Mouse (Mus musculus): ENCODE data around the gene Syce3. TPM values are rescaled to one million over a fixed set of nuclear protein-coding genes. Genes with fewer than 3 reads are reported as not detected.
A peak's percentile ranks its signal among the peaks of the same experiment; 100 is the strongest.

The Syce3 gene
- not detected in 2 replicates for polyA plus RNA-seq (2016; fragmentation: Nextera tagmentation; extraction: Ambion mirVana)

DNA sequence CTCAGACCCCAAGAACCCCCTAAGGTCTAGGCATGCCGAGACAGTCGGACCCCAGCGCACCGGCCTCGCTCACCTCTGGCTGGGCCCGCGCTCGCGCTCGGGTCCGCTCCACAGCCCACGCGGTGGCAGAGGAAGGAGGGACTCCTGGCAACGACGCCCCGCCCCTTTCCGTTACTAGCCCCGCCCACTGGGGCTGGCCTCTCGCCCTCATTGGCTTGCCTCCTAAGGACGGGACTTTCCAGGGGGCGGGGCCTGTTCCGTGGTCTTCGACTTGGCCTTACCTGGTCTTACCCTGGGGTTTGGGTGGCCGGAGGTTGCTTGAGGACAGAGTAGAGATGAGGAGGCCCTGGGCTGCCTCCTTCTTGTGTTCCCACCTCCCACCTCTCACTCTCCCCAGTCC lies at the start of gene Syce3:
TSS of gene Syce3 (minus strand) at position 386 of the 400 bp plus-strand sequence.
- Histone ChIP-seq H3K9me3 (replicated peaks) (peaks cover 22% of the 10 kb centered on the region; the same call in 1 of the 2 replicates), H3K27me3 (ENCODE audit: low read depth, poor library complexity, severe bottlenecking) (no peaks in the 10 kb centered on the region), H3K4me1 (no peaks in the 10 kb centered on the region), H3K36me3 (no peaks in the 10 kb centered on the region), H3K27ac (replicated peaks) (no peak within 1 kb of the TSS), H3K4me3 (no peak within 1 kb of the TSS)
- 86% methylated on average over 24 of the region's 24 CpGs for WGBS
- DNase-seq (ENCODE audit: low spot score): no peak

DNA sequence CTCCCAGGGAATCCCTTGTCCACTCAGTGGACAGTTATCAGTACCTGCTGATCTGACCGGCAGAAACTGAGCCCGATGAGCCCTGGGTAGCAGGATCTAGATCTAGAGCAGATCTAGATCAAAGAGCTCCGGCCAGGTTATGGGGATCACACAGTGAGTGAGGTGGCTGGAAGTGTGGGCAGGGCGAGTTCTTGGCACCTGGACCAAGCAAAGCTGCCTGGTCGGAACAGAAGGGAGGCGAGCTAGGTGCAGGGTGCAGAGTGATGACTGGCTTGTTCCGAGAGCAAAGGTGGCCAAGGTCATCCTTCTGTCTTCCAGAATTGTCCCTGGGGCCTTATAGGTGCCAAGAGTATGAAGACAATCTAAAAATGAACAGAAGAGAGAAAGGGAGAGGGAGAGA lies 49.5 kb upstream of the Syce3 start:
- Histone ChIP-seq H3K4me3 (no peak overlapping the region), H3K36me3 (peaks cover 69% of the 10 kb centered on the region), H3K4me1 (peaks cover 12% of the 10 kb centered on the region), H3K27ac (replicated peaks) (no peak overlapping the region), H3K9me3 (replicated peaks) (no peaks in the 10 kb centered on the region), H3K27me3 (ENCODE audit: low read depth, poor library complexity, severe bottlenecking) (no peaks in the 10 kb centered on the region)
- DNase-seq (ENCODE audit: low spot score): no peak
- WGBS: 91% methylated on average over 7 of the region's 7 CpGs

DNA sequence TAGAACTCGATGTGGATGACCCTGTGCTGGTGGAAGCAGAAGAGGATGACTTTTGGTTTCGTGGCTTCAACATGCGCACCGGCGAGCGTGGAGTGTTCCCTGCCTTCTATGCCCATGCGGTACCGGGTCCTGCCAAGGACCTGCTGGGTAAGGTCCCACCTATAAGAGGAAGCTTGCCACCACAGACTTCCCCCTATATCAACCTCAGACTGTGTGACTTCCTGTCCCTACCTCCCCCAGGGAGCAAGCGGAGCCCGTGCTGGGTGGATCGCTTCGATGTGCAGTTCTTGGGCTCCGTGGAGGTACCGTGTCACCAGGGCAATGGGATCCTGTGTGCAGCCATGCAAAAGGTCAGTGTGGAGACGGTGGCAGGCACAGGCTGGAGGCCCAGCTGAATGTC lies 48.6 kb upstream of the Syce3 start:
- no peaks in the 10 kb centered on the region for H3K9me3 ChIP-seq (replicated peaks)
- peaks cover 19% of the 10 kb centered on the region for H3K4me1 ChIP-seq
- DNase-seq (ENCODE audit: low spot score): no peak
- no peak overlapping the region for H3K27ac ChIP-seq (replicated peaks)
- WGBS: 95% methylated on average over 15 of the region's 15 CpGs
- H3K4me3 ChIP-seq: no peak overlapping the region
- peaks cover 69% of the 10 kb centered on the region for H3K36me3 ChIP-seq
- peaks cover 3% of the 10 kb centered on the region for H3K27me3 ChIP-seq (ENCODE audit: low read depth, poor library complexity, severe bottlenecking)

DNA sequence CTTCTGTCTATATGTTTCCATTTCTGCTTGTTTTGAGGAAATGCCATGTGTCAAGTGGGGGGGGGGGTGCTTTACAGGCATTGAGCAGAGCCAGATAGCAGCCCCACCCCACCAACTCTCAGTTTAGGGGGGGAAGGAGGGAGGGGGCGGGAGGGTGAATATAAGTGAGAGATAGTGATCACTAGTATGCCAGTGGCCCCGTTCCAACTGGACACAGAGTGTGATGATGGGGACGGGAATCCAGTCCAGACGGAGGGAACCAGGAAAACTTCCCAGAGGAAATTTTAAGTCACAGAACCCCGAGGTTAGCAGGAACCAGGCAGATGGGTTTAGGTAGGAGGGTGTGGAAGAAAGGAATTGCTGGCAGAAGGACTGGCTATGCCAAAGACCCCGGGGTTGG lies 45.3 kb upstream of the Syce3 start:
- H3K9me3 ChIP-seq (replicated peaks): no peaks in the 10 kb centered on the region
- peaks cover 29% of the 10 kb centered on the region for H3K27me3 ChIP-seq (ENCODE audit: low read depth, poor library complexity, severe bottlenecking)
- peaks cover 43% of the 10 kb centered on the region for H3K36me3 ChIP-seq
- DNase-seq (ENCODE audit: low spot score): no peak
- H3K4me3 ChIP-seq: peak overlapping the region; percentile 85; the same call in 1 of the 2 replicates
- 77% methylated on average over 6 of the region's 6 CpGs for WGBS
- no peak overlapping the region for H3K27ac ChIP-seq (replicated peaks)
- H3K4me1 ChIP-seq: peaks cover 28% of the 10 kb centered on the region

DNA sequence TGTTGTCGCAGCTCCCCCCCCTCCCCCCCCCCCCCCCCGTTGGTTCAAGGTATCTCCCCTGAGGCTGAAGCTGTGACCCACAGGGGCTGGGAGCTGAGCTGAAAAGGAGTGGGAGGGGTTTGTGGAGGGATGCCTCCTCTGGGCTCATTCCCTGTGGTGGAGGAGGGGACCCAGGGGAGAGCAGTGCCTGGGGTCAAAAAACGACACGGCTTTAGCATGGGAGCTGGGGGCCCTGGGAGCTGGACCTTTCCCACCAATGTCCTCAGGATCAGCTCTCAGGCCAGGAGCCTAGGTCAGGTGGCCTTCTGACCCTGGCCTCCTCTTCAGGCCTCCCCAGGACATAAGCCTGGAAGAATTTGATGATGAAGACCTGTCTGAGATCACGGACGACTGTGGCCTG lies 44.6 kb upstream of the Syce3 start:
- Histone ChIP-seq H3K4me3 (peak overlapping the region; percentile 85), H3K27ac (replicated peaks) (peak overlapping the region; percentile 93), H3K36me3 (peaks cover 35% of the 10 kb centered on the region), H3K4me1 (peaks cover 28% of the 10 kb centered on the region), H3K27me3 (ENCODE audit: low read depth, poor library complexity, severe bottlenecking) (peaks cover 29% of the 10 kb centered on the region), H3K9me3 (replicated peaks) (no peaks in the 10 kb centered on the region)
- 21% methylated on average over 5 of the region's 6 CpGs for WGBS
- no peak for DNase-seq (ENCODE audit: low spot score)

DNA sequence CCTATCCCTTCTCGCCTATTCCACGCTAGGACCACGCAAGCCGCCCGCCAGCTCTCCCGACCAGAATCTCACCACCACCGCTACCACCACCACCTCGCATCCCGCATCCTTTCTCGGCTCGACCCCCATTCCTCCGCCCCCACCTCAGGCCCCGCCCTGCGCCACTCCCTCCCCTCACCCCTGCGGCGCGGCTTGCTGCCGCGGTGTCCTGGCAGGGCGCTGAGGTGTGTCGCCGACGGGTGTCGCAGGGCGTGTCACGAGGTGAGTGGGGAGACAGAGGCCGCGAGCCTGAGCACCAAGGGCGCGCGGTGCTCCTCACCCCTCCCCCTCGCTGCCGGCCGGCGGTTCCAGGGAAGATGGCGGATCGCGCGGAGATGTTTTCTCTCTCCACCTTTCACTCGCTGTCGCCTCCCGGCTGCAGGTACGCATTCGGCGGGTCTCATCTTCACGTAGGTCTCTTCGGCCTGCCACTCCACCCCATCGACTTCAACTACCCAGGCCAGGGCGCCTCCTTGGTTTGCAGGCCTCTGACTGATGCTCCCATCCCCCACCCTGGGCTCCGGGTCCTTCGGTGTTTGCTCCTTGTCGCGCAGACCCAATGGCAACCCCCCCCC lies 43.7 kb upstream of the Syce3 start, which contains the start of gene Mapk8ip2:
TSS of gene Mapk8ip2 (plus strand) at position 49 of the 614 bp plus-strand sequence.
- peaks cover 28% of the 10 kb centered on the region for H3K4me1 ChIP-seq
- H3K27me3 ChIP-seq (ENCODE audit: low read depth, poor library complexity, severe bottlenecking): peaks cover 29% of the 10 kb centered on the region
- peak within 1 kb of the TSS; percentile 85 for H3K4me3 ChIP-seq
- under 1% methylated on average over 53 of the region's 53 CpGs for WGBS
- peak; percentile 62 for DNase-seq (ENCODE audit: low spot score)
- H3K27ac ChIP-seq (replicated peaks): peak within 1 kb of the TSS; percentile 93
- H3K36me3 ChIP-seq: peaks cover 28% of the 10 kb centered on the region
- no peaks in the 10 kb centered on the region for H3K9me3 ChIP-seq (replicated peaks)

DNA sequence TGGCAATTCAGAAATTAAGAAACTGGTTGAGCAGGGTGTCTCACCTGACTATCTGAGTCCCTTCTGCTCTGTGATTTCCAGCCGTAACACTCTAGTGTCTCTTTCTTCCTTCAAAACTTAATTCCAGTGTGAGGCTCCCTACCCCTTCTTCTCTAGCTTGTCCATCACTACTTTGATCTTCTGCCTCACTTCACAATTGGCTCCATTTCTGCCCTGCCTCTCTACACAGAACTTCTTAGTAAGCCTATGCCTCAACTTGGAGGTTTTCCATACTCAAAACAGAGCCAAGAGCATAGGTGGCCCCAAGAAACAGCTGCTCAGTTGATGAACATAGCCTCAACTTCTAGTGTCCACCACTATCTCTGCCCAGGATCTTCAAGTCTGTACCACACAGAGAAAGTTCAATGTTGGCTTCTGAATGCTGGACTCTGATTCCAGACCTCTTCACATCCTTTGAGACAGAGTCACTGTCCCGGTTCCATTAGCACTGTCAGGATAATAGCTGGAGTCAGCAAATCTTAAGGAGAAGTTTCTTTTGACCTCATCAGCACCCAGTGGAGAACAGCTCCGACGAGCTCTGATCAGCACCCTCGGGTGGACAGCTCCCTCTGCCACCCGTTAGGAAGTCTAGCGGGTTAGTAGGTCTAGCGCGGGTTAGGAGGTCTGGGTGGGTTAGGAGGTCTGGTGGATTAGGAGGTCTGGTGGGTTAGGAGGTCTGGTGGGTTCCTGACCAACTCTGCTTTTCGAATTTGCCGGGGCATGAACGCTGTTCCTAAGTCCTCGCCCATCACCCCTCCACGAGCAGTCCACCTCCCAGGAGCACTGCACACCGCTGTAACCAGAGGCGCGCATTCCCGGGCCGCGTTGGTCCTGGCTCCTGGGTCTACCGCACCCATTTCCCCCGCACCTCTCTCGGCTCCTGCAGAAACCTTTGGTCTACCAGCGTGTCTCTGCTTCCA lies 42.9 kb upstream of the Syce3 start:
- DNase-seq (ENCODE audit: low spot score): peak; percentile 57
- Histone ChIP-seq H3K27me3 (ENCODE audit: low read depth, poor library complexity, severe bottlenecking) (peaks cover 29% of the 10 kb centered on the region), H3K27ac (replicated peaks) (peak overlapping the region; percentile 93), H3K36me3 (peaks cover 20% of the 10 kb centered on the region), H3K4me1 (peaks cover 28% of the 10 kb centered on the region), H3K4me3 (peak overlapping the region; percentile 85), H3K9me3 (replicated peaks) (no peaks in the 10 kb centered on the region)
- 5% methylated on average over 24 of the region's 24 CpGs for WGBS

DNA sequence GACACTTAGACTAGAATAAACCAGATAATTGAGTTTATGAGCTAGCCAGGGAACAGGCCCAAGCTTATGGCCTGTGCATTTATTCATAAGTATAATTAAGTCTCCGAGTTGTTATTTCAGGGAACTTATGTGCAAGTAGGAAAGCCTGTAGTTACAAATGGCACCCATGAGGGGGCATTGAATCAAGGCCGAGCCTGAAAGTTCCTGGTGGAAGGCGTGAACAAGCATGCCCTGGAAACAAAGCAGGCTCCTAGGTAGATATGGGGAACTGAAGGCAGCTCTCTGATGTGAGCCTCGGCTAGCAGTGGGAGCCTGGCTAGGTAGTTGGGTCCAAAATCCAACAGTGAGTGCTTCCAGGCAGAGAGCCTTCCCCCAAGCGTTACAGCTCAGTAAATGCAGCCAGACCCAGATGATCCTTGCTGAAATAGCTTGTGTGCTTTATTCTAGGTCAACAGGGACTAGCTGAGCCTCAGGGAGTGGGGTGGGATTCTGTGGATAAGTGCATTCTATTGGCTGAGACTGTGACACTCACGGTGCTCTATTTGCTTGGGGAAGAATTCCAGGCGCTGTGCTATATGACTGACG lies 32.3 kb upstream of the Syce3 start:
- WGBS: 45% methylated on average over 8 of the region's 8 CpGs
- no peaks in the 10 kb centered on the region for H3K4me1 ChIP-seq
- no peak overlapping the region for H3K27ac ChIP-seq (replicated peaks)
- no peak overlapping the region for H3K4me3 ChIP-seq
- H3K36me3 ChIP-seq: no peaks in the 10 kb centered on the region
- DNase-seq (ENCODE audit: low spot score): no peak
- no peaks in the 10 kb centered on the region for H3K9me3 ChIP-seq (replicated peaks)
- H3K27me3 ChIP-seq (ENCODE audit: low read depth, poor library complexity, severe bottlenecking): no peaks in the 10 kb centered on the region

DNA sequence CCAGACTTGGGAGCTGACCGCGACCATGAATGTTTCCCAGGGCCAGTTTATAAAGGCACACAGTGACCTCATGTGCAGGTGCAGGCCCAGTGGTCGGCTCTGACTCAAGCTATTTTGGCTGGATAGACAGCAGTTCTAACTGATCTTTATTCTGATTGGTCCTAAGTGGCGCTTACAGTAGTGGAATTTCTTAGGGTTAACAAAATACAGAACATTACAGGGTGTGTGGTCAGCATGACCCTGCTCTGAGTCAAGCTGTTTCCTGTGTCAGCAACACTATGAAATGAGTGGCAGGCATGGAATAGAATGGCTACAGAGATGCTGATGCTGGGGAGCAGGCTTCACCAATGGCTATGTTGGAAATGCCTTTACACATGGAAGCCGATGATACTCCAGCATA lies 25.6 kb upstream of the Syce3 start:
- H3K36me3 ChIP-seq: no peaks in the 10 kb centered on the region
- H3K4me1 ChIP-seq: 0 out of 2 replicates have a peak, but pooled peaks cover 3% of the 10 kb centered on the region
- H3K4me3 ChIP-seq: no peak overlapping the region
- 83% methylated on average over 5 of the region's 5 CpGs for WGBS
- H3K27ac ChIP-seq (replicated peaks): no peak overlapping the region
- H3K9me3 ChIP-seq (replicated peaks): no peaks in the 10 kb centered on the region
- H3K27me3 ChIP-seq (ENCODE audit: low read depth, poor library complexity, severe bottlenecking): no peaks in the 10 kb centered on the region
- DNase-seq (ENCODE audit: low spot score): no peak

DNA sequence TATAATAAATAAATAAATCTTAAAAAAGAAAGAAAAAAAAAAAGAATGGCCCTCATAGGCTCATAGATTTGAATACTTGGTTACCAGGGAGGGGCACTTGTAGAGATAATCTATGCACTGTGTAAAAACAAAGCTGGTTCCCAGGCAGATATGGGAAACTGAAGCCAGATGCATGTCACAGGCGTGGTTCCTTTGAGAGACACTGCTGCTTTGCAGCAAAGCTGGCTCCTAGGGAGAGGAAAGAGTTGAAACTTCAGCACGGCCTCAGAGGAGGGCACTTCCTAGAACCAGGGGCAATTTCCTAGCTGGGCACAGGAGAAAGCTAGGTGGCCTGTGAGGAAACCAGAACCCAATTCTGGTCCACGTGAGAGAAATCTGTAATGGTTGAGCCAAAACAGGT lies 23.8 kb upstream of the Syce3 start:
- no peaks in the 10 kb centered on the region for H3K27me3 ChIP-seq (ENCODE audit: low read depth, poor library complexity, severe bottlenecking)
- WGBS: 71% methylated on average over 3 of the region's 3 CpGs
- H3K4me3 ChIP-seq: no peak overlapping the region
- no peaks in the 10 kb centered on the region for H3K9me3 ChIP-seq (replicated peaks)
- peaks cover 11% of the 10 kb centered on the region for H3K4me1 ChIP-seq
- H3K27ac ChIP-seq (replicated peaks): no peak overlapping the region
- DNase-seq (ENCODE audit: low spot score): no peak
- no peaks in the 10 kb centered on the region for H3K36me3 ChIP-seq

DNA sequence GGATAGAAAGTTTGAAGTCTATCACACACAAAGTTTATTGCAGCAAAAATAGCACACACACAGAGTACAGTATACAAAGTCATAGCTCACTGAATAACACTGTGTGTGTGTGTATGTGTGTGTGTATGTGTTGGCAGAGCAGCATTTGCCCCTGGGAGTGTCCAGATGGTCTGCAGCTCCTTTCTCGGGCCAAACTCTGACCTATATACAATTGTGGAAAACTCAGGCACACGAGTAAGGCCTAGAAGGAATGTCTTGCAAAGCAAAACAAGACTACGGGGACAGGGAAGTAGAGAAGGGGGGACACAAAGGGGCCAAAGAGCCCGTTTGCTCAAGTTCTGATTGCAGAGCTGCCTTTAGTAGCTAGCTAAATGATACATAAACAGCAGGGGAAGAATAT lies 22.6 kb upstream of the Syce3 start:
- no peak overlapping the region for H3K27ac ChIP-seq (replicated peaks)
- H3K36me3 ChIP-seq: peaks cover 3% of the 10 kb centered on the region
- no peaks in the 10 kb centered on the region for H3K9me3 ChIP-seq (replicated peaks)
- 79% methylated on average over 4 of the region's 4 CpGs for WGBS
- no peak overlapping the region for H3K4me3 ChIP-seq
- DNase-seq (ENCODE audit: low spot score): no peak
- H3K27me3 ChIP-seq (ENCODE audit: low read depth, poor library complexity, severe bottlenecking): no peaks in the 10 kb centered on the region
- peaks cover 22% of the 10 kb centered on the region for H3K4me1 ChIP-seq

DNA sequence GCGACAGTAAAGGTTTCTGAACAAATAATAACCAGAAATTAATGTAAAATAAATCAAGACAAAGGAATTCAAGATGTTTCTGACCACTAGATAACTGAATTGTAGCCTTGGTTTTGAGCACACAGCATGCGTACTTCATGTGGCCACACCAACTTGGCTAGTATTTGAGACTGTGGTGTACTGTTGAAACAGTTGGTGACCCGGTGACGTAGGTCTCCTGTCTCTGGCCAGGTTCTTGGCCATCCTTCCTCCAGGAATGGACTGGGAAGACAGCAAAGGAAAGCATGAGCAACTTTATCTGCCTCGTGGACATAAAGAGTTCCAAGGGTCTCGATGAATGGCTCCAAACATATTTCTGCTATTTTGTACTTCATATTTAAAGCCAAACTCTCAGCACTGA lies 21.5 kb upstream of the Syce3 start:
- Histone ChIP-seq H3K27ac (replicated peaks) (no peak overlapping the region), H3K27me3 (ENCODE audit: low read depth, poor library complexity, severe bottlenecking) (no peaks in the 10 kb centered on the region), H3K4me1 (peaks cover 25% of the 10 kb centered on the region), H3K4me3 (no peak overlapping the region), H3K9me3 (replicated peaks) (no peaks in the 10 kb centered on the region), H3K36me3 (peaks cover 14% of the 10 kb centered on the region)
- no peak for DNase-seq (ENCODE audit: low spot score)
- WGBS: 91% methylated on average over 6 of the region's 6 CpGs

Data from midbrain, embryonic 10.5 days (tissue).